Comparison of ENCODE assay signal across 20 mouse cellular contexts in the genomic region with DNA sequence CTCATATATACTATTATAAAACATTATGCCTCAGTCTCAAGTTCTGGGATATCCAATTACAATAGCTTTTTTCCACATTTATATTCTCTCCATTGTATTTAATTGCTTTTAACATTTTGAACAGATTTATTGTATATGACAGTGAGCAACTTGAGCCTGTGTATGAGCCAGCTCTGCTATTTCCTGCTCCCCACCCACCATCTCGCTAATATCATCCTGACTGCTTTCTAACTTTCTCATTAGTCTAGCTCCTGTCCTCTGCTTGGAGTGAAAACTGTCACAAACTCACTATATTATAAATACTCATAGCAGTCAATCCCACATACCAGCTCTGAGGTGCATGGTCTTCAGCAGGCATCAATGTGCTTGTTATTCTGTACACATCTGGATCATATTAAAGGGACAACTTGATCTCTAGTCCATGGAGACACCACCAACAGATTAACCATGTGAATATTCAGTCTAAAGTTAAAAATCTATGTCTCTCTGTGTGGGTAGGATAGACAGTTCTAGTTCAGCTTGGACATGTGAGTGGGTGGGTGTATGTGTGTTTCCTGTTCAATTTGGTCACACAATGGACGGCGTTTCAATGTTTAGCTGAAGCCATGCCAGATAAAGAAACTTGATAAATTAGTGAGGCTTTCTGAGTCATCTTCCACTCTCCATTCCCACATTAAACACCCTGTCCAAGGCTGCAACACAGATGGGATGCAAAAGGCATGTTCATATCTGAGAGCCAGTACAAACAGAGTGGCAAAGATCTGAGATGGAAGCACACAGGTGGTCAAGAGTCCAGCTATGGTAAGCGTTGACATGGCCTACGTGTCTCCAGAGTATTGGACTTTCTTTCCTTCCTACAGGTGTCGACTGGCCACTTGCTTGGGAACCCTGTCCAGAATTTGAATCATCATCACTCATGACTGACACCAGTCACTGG.
DNase-seq lines count a peak whose midpoint lies in the region; ATAC-seq and TF ChIP-seq lines count a peak whose summit lies in the region.
"Had no signal": no experiment of that assay in that cellular context is flagged by ENCODE, and none has a peak within 500 bp of the region (broad histone marks: within the 10 kb centered on the region; RNA-seq: fewer than 3 reads in every experiment).

No protein-coding gene starts in this region.

- H3K79me2 ChIP-seq in C2C12 (ENCODE audit: control insufficient read depth, insufficient read depth), result no peaks in the 10 kb centered on the region

- H3K27ac ChIP-seq in gastrocnemius, adult 2 months, result peak overlapping the region; percentile 10; the same call in 1 of the 2 replicates
- no peak overlapping the region for H3K27ac ChIP-seq in lung, embryonic 14.5 days (ENCODE audit: low read depth)
- no peak overlapping the region for H3K27ac ChIP-seq in hindbrain, embryonic 14.5 days
- no peak overlapping the region for H3K27ac ChIP-seq in intestine, embryonic 15.5 days
- H3K27ac ChIP-seq: layer of hippocampus, adult 2 months; midbrain, embryonic 10.5 days had no signal

- no peak overlapping the region for H3ac ChIP-seq in C2C12 (ENCODE audit: control insufficient read depth, insufficient read length, low read depth)

- no peak for TF ChIP-seq CTCF in gastrocnemius, adult 2 months (IDR thresholded peaks at IDR 0.05)
- TF ChIP-seq CTCF in lung, embryonic 14.5 days (IDR thresholded peaks at IDR 0.05; ENCODE audit: low read depth), result no peak
- TF ChIP-seq CTCF in C2C12 (IDR thresholded peaks at IDR 0.05; ENCODE audit: control insufficient read depth, insufficient read depth, insufficient read length), result no peak

- no peaks in the 10 kb centered on the region for H3K4me1 ChIP-seq in lung, embryonic 14.5 days (ENCODE audit: insufficient read depth)
- peaks cover 8% of the 10 kb centered on the region; the same call in 1 of the 2 replicates for H3K4me1 ChIP-seq in hindbrain, embryonic 14.5 days (replicated peaks; ENCODE audit: control insufficient read depth, insufficient read depth, low read length)
- H3K4me1 ChIP-seq in intestine, embryonic 15.5 days (replicated peaks), result no peaks in the 10 kb centered on the region
- H3K4me1 ChIP-seq: midbrain, embryonic 10.5 days had no signal

- H3K79me3 ChIP-seq in C2C12 (ENCODE audit: low read depth), result no peaks in the 10 kb centered on the region

- no peak overlapping the region for H3K4me2 ChIP-seq in lung, embryonic 14.5 days
- no peak overlapping the region for H3K4me2 ChIP-seq in hindbrain, embryonic 14.5 days (replicated peaks)
- no peak overlapping the region for H3K4me2 ChIP-seq in intestine, embryonic 15.5 days (replicated peaks)
- H3K4me2 ChIP-seq: heart, embryonic 11.5 days had no signal

- DNase-seq in gastrocnemius, adult 2 months, result no peak
- no peak for DNase-seq in gastrocnemius, postnatal 14 days
- DNase-seq in lung, embryonic 14.5 days, result peak; percentile 35
- no peak for DNase-seq in lung, postnatal 14 days
- DNase-seq in fibroblast of lung, adult 2 months (ENCODE audit: low read depth), result peak; percentile 38
- DNase-seq in hindbrain, embryonic 14.5 days (ENCODE audit: low spot score), result no peak
- DNase-seq: adrenal gland, postnatal 36 days; cerebellum, adult 11 months; cerebellum, adult 9-11 months; kidney, adult 18-20 months; kidney, postnatal 25 days; layer of hippocampus, postnatal 36 days; liver had no signal

- intact Hi-C loops in gastrocnemius, adult 2 months (cut with DNase I), result no loop called here
- intact Hi-C loops in gastrocnemius, postnatal 14 days (cut with DNase I; ENCODE audit: low total_unique reads), result no loop called here

- ATAC-seq in lung, embryonic 14.5 days (ENCODE audit: insufficient read depth), result no peak
- no peak for ATAC-seq in hindbrain, embryonic 14.5 days (ENCODE audit: low FRiP score)
- ATAC-seq in intestine, embryonic 15.5 days, result no peak
- ATAC-seq: forebrain, embryonic 14.5 days; Patski had no signal

- H3K36me3 ChIP-seq in lung, embryonic 14.5 days (ENCODE audit: insufficient read depth), result no peaks in the 10 kb centered on the region
- H3K36me3 ChIP-seq in C2C12 (ENCODE audit: control insufficient read depth, insufficient read depth), result no peaks in the 10 kb centered on the region
- no peaks in the 10 kb centered on the region for H3K36me3 ChIP-seq in hindbrain, embryonic 14.5 days (replicated peaks; ENCODE audit: control insufficient read depth, insufficient read depth)
- H3K36me3 ChIP-seq in intestine, embryonic 15.5 days, result no peaks in the 10 kb centered on the region
- H3K36me3 ChIP-seq: midbrain, embryonic 10.5 days had no signal

- H3K4me3 ChIP-seq in gastrocnemius, adult 2 months, result no peak overlapping the region
- H3K4me3 ChIP-seq in lung, embryonic 14.5 days (ENCODE audit: low read depth, low read length), result no peak overlapping the region
- H3K4me3 ChIP-seq in C2C12 (ENCODE audit: insufficient read depth, poor library complexity, severe bottlenecking), result no peak overlapping the region
- no peak overlapping the region for H3K4me3 ChIP-seq in hindbrain, embryonic 14.5 days (replicated peaks; ENCODE audit: low read length)
- H3K4me3 ChIP-seq in intestine, embryonic 15.5 days (replicated peaks), result no peak overlapping the region
- H3K4me3 ChIP-seq: layer of hippocampus, adult 2 months; midbrain, embryonic 10.5 days had no signal

- no peaks in the 10 kb centered on the region for H3K27me3 ChIP-seq in lung, embryonic 14.5 days (ENCODE audit: insufficient read depth, low read length)
- no peaks in the 10 kb centered on the region for H3K27me3 ChIP-seq in C2C12 (ENCODE audit: control insufficient read depth, insufficient read depth, insufficient read length)
- no peaks in the 10 kb centered on the region for H3K27me3 ChIP-seq in hindbrain, embryonic 14.5 days (ENCODE audit: control insufficient read depth, insufficient read depth, low read length)
- no peaks in the 10 kb centered on the region for H3K27me3 ChIP-seq in intestine, embryonic 15.5 days (replicated peaks)
- H3K27me3 ChIP-seq: Patski had no signal

- WGBS in lung, embryonic 14.5 days, result 55% methylated on average over 6 of the region's 6 CpGs
- 96% methylated on average over 6 of the region's 6 CpGs for WGBS in hindbrain, embryonic 14.5 days
- 76% methylated on average over 6 of the region's 6 CpGs for WGBS in intestine, embryonic 15.5 days

- H3K9me3 ChIP-seq in lung, embryonic 14.5 days (ENCODE audit: low read depth, low read length), result no peaks in the 10 kb centered on the region
- H3K9me3 ChIP-seq in hindbrain, embryonic 14.5 days (ENCODE audit: control insufficient read depth, low read length), result no peaks in the 10 kb centered on the region
- no peaks in the 10 kb centered on the region for H3K9me3 ChIP-seq in intestine, embryonic 15.5 days
- H3K9me3 ChIP-seq: midbrain, embryonic 10.5 days had no signal

- H3K9ac ChIP-seq in lung, embryonic 14.5 days, result no peak overlapping the region
- H3K9ac ChIP-seq in hindbrain, embryonic 14.5 days, result no peak overlapping the region
- no peak overlapping the region for H3K9ac ChIP-seq in intestine, embryonic 15.5 days

TF ChIP-seq in C2C12, 6 proteins besides CTCF, POLR2A, EP300 and RAD21:
- TF ChIP-seq MYOG (IDR thresholded peaks at IDR 0.05; ENCODE audit: control insufficient read depth, extremely low read depth, insufficient read length) (no peak), FOSL1 (IDR thresholded peaks at IDR 0.05; ENCODE audit: insufficient read depth, low read length, poor library complexity, severe bottlenecking) (no peak), MYOD1 (IDR thresholded peaks at IDR 0.05; ENCODE audit: control insufficient read depth, insufficient read length, low read depth) (peak; percentile 54), CEBPB (IDR thresholded peaks at IDR 0.05; ENCODE audit: low read depth) (no peak)

Comparison
In these comparisons a context has a peak if more than half of its experiments do, and no peak if none do; other contexts are left out.
1. DNase-seq: peak in lung, embryonic 14.5 days (single experiment) and fibroblast of lung, adult 2 months (single experiment); none in gastrocnemius, adult 2 months (single experiment), gastrocnemius, postnatal 14 days (single experiment), lung, postnatal 14 days (single experiment) and hindbrain, embryonic 14.5 days (single experiment).